Mouse (Mus musculus): ENCODE results near the gene Nwd2. TPM values are rescaled to one million over a fixed set of nuclear protein-coding genes. Genes with fewer than 3 reads are reported as not detected.

The Nwd2 gene
- total RNA-seq, 1 experiment from 2014 or later, result not detected

DNA sequence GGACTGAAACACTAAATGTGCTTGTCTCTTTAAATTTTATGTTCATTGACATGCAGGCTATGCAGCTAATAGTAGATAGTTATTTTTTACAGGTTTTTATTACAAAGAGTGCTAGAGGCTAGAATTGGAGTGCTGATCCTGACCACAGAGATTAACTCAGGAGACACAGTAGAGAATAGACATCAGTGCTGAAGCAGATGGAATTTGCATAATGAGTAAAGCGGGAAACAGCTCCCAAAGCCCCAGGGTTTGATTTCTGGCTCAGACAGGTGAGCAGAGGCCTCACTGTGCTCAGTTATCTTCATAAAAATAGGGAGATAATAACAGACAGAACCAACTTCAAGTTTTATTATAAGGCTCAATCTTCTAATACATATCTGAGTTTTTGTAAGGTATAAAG lies 99.9 kb downstream of the Nwd2 start:
- no peak for ATAC-seq (ENCODE audit: extremely low read depth, insufficient number of reproducible peaks, low FRiP score, poor library complexity, severe bottlenecking)

DNA sequence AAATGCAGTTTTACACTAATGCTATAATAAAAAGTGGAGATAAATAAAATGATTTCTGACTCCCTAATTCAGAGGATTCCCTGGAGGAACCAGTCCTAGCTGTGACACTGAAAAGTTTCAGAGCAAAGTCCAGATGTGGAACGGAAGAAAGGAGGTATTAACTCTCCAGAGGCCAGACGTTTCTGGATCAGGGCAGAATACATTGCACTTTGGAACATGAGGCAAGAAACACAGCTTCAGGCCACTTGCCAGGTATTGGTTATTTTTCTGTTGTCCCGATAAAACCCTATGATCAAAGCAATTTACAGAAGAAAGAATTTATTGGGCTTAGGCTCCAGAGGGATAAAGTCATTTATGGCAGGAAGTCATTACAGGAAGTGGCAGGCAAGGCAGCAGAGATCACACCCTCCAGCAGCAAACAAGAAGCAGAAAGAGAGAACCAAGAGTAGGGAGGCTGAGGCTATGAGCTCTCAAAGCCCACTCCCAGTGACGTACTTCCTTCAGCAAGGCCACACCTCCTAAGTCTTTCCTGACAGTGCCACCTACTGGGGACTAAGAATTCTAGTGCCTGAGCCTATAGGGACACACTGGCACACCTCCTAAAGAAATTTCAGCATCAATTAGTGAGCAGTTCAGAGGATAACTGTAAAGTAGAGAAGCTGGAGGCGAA lies 106.3 kb downstream of the Nwd2 start:
- ATAC-seq (ENCODE audit: extremely low read depth, insufficient number of reproducible peaks, low FRiP score, poor library complexity, severe bottlenecking), result peak; percentile 23; the same call in 1 of the 2 replicates

DNA sequence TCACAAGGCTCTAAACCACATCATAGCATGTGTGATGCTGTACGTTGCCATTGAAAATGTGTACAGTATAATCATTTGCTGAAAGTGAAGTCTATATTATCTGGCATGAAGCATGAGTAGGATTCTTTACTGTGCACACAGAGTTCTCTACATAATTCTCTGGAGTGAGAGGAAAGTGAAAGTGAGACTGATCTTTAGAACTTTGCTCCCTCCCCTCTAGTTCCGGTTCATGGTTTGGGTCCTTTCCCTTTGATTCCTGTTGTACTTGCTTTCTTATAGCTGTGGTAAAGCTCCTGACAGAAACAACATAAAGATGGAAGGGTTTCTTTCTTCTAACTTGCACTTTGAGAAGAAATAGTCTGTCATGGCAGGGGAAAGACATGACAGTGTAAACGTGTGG lies 107.0 kb downstream of the Nwd2 start:
- no peak for ATAC-seq (ENCODE audit: extremely low read depth, insufficient number of reproducible peaks, low FRiP score, poor library complexity, severe bottlenecking)

DNA sequence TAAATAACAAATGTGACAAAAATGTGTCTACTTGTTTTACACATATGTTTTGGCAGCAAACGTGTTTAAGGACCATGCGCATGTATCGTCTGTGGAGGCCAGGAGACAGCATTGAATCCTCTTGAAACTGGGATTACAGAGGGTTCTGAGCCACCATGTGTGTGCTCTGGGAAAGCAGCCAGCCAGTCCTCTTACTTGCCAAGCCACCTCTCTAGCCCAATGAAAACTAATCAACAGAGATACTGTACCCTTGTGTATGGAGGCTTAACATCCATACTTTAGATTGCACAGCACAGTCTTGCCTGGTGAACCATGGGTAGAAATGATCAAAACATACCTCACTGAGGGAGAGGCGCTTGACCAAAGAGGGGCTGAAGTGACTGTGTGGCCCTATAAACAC lies 117.0 kb downstream of the Nwd2 start:
- ATAC-seq (ENCODE audit: extremely low read depth, insufficient number of reproducible peaks, low FRiP score, poor library complexity, severe bottlenecking), result no peak

DNA sequence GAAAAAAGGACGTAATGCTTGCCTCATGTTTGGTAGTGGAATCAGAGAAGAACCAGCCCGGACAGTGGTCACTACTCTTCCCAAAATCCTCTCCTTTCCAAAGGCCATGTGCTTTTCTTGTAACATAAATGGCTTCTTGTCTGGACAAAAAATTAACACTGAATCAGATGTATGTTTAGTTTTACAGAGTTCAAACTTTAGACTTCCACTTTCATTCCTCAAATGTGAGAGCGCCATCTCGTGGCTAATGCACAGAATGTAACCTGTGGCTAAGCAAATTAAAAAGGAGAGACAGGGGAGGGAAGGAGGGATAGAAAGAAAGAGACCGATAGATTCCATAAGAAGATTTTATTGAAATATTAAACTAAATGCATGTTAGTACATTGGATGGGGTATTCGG lies 117.8 kb downstream of the Nwd2 start:
- ATAC-seq (ENCODE audit: extremely low read depth, insufficient number of reproducible peaks, low FRiP score, poor library complexity, severe bottlenecking), result peak; percentile 63

DNA sequence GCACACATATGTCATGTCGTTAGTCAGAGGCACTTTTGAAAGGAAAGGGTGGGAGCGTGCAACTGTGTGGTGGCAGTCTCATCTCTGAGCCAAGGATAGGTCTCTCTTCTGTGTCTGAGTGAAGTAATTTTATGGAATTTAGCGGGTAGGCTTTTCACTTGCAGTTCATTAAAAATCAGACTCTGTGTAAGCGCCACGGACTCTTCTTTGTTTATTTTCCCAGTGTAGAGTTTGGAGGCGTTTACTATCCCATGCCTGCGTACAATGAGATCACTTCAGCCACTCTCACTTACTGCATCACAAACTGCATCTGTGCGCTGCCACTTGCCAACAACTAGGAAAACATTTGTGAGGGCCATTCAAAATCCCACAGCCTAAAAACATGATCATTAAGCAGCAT lies 118.6 kb downstream of the Nwd2 start:
- no peak for ATAC-seq (ENCODE audit: extremely low read depth, insufficient number of reproducible peaks, low FRiP score, poor library complexity, severe bottlenecking)

DNA sequence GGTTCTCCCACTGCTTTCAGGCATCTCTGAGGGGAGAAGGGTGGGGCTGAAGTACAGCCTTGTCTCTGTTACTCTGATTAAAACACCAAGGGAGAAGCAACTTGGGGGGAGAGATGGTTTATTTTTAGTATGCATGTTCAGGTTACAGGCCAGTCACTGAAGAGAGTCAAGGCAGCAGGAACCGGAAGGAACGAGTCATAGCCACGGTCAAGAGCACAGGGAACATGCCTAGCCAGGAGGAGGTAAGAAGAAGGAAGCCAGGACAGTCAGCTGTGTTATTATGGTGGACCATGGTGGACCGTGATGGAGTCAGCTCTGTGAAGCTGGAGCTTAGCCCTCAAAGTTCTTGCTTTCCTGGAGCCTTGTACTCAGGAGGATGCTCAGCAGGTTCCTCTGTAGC lies 119.3 kb downstream of the Nwd2 start:
- no peak for ATAC-seq (ENCODE audit: extremely low read depth, insufficient number of reproducible peaks, low FRiP score, poor library complexity, severe bottlenecking)

DNA sequence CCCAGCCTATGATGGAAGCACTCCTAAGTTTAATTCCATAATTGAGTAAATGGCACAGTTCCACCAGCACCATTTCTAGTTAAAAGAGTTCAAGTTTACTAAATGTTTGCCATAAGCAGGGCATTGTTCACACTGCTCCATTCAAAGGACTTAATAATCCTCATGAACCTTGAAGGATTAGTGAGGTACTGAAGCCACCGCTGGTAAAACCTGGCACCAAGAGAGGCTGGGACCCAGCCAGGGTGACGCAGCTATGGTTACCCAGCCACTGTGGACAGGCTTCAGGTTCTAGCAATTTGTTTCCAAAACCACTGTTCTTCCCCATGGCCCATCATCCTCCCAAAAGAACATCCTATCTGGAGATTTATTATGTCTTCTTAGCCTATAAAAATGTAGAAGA lies 124.1 kb downstream of the Nwd2 start:
- ATAC-seq (ENCODE audit: extremely low read depth, insufficient number of reproducible peaks, low FRiP score, poor library complexity, severe bottlenecking), result no peak

DNA sequence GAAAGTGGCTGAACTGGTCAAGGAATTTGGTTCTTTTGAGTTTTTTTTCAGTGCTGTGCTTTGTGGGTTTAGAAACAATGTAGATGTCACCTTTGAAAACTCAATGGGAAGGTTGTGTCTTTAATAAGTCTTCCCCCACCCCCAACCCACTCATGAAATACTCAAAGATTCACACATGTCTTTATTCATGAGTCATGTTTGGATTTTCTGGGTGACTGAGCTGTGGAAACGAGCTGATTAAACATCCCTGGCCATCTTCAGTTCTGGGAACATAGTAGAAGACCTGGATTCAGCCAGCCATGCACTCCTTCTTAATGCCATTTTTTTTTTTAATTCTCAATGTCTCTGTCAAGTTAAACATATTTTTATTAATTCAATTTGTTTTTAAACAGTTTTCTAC lies 124.7 kb downstream of the Nwd2 start:
- no peak for ATAC-seq (ENCODE audit: extremely low read depth, insufficient number of reproducible peaks, low FRiP score, poor library complexity, severe bottlenecking)

DNA sequence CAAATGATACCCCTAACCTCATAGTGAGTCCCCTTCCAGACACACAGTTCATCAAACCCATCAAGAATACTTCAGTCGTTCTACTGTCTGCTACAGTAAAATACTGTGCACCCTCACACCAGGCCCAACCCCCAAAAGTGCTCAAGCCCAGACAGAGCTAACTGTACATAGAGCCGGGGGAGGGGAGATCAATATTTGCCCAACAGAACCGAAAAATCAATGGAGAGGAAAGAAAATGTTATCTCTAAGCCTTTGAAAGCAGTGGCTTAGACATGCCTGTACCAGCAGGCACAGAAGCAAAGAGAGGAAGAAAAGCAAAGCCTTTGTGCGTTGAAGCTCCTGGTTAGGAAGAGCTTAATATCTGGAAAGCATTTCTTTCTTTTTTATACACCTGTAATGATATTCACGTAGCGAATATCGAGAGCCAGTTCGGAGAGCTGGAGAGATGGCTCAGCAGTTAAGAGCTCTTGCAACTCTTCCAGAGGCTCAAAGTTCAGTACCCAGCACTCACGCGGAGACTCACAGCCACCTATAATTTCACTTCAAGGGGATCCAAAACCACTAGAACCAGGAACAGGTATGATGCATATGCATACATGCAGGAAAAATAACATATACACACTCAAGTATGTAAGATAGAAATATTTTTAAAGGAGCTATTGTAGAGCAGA lies 139.4 kb downstream of the Nwd2 start:
- no peak for ATAC-seq (ENCODE audit: extremely low read depth, insufficient number of reproducible peaks, low FRiP score, poor library complexity, severe bottlenecking)

DNA sequence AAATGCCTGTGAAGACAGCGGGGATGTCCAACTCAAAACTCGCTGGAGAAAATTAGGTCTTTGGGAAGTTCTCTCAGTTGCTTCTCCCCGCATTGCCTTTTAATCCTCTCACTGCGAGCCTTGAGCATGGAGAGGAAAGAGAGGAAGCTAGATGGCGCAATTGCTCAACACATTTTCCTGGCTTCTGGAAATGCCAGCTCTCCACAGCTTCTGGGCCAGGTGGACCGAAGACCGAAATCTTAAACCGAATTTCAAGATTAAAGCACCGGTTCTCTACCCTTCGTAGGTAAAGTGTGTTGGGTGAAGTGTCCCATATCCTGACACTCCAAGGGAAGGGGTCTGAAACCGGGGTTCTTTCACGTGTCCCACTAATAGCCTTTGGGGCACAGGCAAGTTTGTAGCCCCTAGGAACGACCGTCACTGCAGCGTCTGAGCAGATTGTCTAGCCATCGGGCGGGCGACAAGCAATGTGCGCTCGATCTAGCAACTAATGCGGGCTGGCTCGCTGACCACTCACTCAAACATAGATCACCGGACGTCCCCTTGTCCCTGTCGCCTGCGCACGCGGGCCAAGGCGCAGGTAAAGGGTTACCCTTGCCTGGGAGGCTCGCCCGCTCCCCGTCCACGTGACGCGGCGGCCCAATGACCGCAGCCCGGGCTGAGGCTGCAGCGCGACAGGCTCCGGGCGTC lies 163.1 kb downstream of the Nwd2 start, which contains the start of gene 0610040J01Rik:
Gene 0610040J01Rik, plus strand, starts transcription at position 545 of the 690 bp plus-strand sequence.
- ATAC-seq (ENCODE audit: extremely low read depth, insufficient number of reproducible peaks, low FRiP score, poor library complexity, severe bottlenecking), result peak; percentile 81

DNA sequence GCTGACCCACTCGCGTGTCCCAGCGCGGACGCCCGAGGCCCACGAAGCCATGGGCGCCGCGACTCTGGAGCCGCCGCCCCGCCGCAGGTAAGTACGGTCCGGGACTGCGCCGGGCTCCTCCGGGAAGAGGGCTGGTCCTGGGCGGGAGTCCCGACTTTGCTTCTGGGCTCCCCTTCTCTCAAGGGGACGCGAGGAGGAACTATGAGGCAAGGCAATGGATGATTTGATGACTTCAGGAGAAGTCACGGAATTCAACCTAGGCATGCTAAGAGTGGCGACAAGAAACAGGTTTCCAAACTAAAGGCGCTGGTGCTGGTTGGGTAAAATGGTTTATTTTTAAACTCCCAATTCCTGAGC lies 163.6 kb downstream of the Nwd2 start:
- ATAC-seq (ENCODE audit: extremely low read depth, insufficient number of reproducible peaks, low FRiP score, poor library complexity, severe bottlenecking), result no peak

DNA sequence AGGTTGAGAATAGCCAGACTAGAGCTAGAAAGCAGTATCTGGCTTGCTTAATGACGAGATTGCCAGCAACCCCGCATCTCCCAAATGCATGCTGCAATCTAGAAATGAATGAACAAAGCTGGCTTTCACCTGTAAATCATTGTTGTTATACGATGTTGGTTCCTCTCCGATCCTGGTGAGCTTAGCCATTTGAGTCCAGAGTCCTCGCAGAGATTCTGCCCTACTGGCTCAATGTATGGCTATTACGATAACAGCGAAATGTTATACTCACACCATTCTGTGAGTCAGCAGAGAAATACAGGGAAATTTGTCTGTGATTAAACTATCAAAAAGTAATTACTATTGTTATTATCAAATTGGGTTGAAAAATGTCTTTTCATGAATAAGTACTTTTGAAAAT lies 167.7 kb downstream of the Nwd2 start:
- no peak for ATAC-seq (ENCODE audit: extremely low read depth, insufficient number of reproducible peaks, low FRiP score, poor library complexity, severe bottlenecking)

DNA sequence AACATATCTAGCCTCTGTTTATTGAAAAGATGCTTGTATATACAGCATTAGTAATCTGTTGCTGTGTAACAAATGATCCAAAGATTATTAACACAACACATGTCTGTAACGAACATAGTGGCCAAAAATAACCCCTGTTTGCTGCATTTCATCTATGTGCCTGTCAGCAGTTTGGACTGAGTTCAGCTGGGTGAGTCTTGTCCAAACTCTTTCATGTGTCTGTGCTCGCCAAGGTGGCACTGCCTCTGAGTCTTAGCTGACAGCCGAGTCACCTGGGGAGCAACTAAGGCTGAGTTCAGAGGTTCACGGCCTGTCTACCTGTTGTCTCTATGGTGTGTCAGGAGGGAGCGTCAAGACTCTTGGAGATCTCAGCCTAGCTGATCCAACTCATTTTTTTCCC lies 168.4 kb downstream of the Nwd2 start:
- ATAC-seq (ENCODE audit: extremely low read depth, insufficient number of reproducible peaks, low FRiP score, poor library complexity, severe bottlenecking), result no peak

DNA sequence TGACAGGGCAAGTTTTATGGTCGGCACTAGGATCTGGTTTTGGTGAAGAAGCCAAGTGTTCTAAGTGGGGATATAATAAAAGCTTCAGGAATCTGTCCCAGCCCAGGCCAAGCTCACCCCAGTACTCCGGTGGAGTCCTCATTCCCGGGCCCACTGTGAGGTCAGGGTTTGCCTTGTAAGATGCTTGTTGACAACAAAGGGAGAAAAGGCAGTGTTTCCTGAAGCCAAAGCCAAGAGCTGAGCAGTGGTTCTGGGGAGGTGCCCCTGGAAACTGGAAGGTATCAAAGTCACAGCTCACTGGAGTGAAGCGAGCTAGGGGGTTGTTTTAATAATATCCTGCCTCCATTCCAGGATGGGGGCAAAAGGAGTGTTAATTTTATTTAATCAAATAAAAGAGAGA lies 170.1 kb downstream of the Nwd2 start:
- ATAC-seq (ENCODE audit: extremely low read depth, insufficient number of reproducible peaks, low FRiP score, poor library complexity, severe bottlenecking), result no peak

DNA sequence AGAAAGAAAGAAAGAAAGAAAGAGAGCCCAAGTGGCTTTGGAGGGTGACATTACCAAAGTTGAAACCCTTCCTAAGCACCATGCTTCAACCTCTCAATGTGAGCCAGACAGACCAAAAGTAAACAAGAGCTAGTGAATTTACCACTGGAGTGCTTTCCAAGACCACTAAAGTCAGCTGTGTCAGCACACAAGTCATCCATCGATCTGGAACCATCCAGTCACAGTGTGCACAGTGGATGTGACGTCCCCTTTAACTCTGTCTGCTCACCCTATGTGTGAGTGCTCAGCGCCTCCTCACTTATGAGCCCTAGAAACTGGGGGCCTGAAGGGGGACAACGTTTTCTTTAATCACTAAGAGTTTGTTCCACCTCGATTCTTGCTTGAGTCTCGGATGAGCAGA lies 170.6 kb downstream of the Nwd2 start:
- no peak for ATAC-seq (ENCODE audit: extremely low read depth, insufficient number of reproducible peaks, low FRiP score, poor library complexity, severe bottlenecking)

DNA sequence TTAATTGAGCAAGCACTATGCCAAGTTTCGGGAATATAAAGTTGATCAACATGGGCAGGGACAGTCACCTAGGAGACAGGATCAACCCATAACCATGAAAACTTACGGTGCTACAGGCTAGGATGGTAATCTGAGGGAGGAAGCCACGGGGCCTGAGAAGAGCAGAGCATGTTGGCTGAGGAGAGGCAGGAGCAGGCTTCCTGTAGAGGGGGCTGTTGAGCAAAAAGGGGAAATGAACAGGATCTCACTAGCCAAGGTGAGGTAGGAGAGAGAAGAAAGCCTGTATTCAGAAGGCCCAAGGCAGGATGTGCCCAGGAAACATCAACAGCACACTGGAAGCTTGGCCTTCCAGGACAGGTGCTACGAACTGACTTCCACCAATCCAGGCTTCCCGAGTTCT lies 172.3 kb downstream of the Nwd2 start:
- peak; percentile 36; the same call in 1 of the 2 replicates for ATAC-seq (ENCODE audit: extremely low read depth, insufficient number of reproducible peaks, low FRiP score, poor library complexity, severe bottlenecking)

DNA sequence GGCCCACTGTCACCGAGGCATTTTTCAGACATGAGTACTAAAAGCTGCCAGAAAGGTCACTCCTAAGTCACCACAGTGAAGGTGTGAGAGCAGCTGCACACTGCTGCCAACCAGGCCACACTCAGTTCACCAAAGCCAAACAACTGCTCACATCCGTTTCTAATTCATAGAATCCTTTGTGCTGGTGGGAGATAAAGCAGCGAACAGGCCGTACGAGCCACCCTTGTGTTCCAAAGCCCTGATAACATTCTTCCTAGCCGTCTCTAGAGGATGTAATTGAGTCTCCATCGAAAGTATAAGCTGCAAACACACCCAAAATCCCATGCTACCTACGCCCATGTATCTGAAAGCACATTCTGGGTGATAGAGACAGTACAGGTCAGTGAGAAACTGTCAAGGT lies 173.0 kb downstream of the Nwd2 start:
- no peak for ATAC-seq (ENCODE audit: extremely low read depth, insufficient number of reproducible peaks, low FRiP score, poor library complexity, severe bottlenecking)

DNA sequence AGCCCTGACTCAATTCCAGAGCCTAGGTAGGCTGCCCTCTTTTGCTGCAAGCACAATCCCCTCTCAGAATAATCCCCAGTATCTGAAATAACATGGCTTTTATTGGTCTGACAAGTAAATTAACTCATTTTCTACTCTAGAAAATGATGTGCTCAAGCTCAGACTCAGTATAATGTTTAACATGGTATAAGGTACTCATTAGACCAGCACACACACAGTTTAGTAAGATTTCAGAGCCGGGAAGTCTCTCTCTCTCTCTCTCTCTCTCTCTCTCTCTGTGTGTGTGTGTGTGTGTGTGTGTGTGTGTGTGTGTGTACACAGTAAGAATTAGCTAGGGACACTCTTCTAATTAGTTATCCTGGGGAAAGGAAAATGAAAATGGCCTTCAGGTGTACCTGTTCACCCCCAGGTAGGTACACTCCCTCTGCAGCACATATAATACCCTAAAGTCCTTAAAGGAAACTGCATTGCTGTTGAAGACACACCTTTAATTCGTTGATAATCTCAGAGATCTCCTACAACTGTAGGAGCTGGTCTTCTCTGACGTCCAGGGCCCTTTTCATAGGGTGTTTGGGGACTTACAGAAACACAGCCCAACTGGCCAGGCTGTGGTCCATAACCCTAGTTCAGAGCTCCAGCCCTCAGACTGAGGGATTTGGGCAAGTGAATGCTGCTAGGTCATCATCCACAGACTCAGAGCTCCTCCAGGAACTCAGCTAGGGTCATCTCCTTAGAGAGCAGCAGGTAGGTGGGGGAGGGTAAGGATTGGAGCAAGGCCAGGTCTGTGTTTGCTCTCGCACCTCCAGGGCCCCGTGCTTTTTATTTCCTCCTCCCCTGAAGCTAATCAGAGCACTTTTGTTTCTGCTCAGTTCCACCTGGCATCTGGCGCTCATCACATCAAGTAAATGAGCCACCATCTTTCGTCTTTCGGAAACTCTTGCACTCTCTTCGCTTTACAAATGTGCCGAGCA lies 174.7 kb downstream of the Nwd2 start:
- no peak for ATAC-seq (ENCODE audit: extremely low read depth, insufficient number of reproducible peaks, low FRiP score, poor library complexity, severe bottlenecking)

All from neutrophil, adult 5-6 weeks (primary cell).